Mouse (Mus musculus) olfactory bulb, adult 2 months (tissue): ENCODE results near the gene Pmpcb.

ENCODE experiments used
- CTCF ChIP-seq: fragments of 200-500 bp; IDR thresholded peaks from 2 replicates; pipeline ENCODE4 v1.5.1; 2012; ENCODE audit warnings: low read depth, mild to moderate bottlenecking, low read length, moderate library complexity; ENCODE audit not compliant: insufficient read depth
- POLR2A ChIP-seq: fragments of 200-500 bp; IDR thresholded peaks from 2 replicates; pipeline ENCODE4 v1.6.1; 2012; ENCODE audit warnings: mild to moderate bottlenecking, low read depth, low read length, moderate library complexity; ENCODE audit not compliant: insufficient read depth

GRCm38 (mm10) chr5:21739881-21740280 is 2.9 kb downstream of the Pmpcb start:
- TF ChIP-seq POLR2A (no peak), CTCF (no peak)
